Mouse (Mus musculus) thymus, adult 2 months (tissue): ENCODE measurements around the gene Sgcb.

Experiments used
- CTCF ChIP-seq: fragments of 200-500 bp; IDR thresholded peaks from 2 replicates; pipeline ENCODE4 v1.5.1; 2012; ENCODE audit warnings: mild to moderate bottlenecking, control low read depth, low read length, moderate library complexity, borderline replicate concordance; ENCODE audit not compliant: control insufficient read depth, poor library complexity, insufficient read depth; ENCODE audit errors: extremely low read depth
- POLR2A ChIP-seq: fragments of 200-500 bp; IDR thresholded peaks from 2 replicates; pipeline ENCODE4 v1.6.1; 2012; ENCODE audit warnings: mild to moderate bottlenecking, low read length, control low read depth, moderate library complexity; ENCODE audit not compliant: control insufficient read depth, poor library complexity, insufficient read depth; ENCODE audit errors: extremely low read depth

DNA sequence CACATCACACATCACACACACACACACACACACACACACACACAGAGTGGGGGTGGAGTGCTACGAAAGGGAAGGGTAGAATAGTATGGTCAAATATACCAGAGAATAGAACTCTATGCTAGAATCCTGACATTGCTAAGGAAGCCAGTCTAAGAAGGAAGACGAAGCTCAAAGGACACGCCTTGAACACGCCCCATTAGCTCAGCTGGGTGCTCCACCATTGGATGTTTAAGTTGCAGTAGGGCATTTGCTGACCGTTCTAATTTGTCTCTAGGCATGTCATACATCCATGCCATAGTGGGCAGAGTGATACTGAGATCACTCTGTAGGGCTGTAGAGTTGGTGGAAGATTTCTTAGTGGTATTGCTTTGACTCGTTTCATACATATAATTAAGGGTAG lies 35.6 kb upstream of the Sgcb start:
- TF ChIP-seq POLR2A (no peak), CTCF (no peak)
